Mouse (Mus musculus): ENCODE measurements around the gene Rab11fip4. TPM values are rescaled to one million over a fixed set of nuclear protein-coding genes. Genes with fewer than 3 reads are reported as not detected.

Rab11fip4 gene
- total and polyA plus RNA-seq, 3 experiments: 13.2 to 41.6 (median 26.6) TPM

DNA sequence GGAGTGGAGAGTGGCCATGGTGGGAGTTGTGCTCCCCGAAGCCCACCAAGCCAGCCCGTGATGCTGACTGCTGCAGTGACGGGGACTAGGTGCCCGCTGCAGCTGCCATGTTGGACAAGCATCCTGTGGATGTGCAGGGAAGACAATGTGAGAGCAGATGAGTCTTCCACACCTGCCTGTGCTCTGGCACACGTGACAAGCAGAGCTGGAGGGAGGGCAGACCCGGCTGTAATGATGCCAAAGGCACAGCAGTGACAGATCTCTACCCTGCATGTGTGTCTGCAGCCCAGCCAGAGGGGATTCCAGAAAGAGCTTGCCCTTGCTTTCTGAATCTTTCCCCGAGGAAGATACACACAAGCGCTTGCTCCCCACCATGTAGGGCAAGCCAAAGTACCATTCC is 27.0 kb downstream of the Rab11fip4 start:
- in situ Hi-C loops (cut with MboI; ENCODE audit: low pct_ligation_motif_present, low pct_unique_long_range_greater_than_20kb, low sequenced_read_pairs) (no loop called here), dilution Hi-C loops (cut with MboI; ENCODE audit: extremely low pct_ligation_motif_present, extremely low pct_unique_long_range_greater_than_20kb, low sequenced_read_pairs) (no loop called here)
- Histone ChIP-seq H3K27me3 (replicated peaks) (no peaks in the 10 kb centered on the region), H3K4me2 (ENCODE audit: insufficient read depth, low read depth, poor library complexity, severe bottlenecking) (no peak overlapping the region), H3K4me1 (ENCODE audit: control insufficient read depth in 1 of 2, insufficient read depth in 2 of 2) (peaks cover 13 to 68% of the 10 kb centered on the region in 2 experiments), H3K9me3 (replicated peaks; ENCODE audit: low read length) (no peaks in the 10 kb centered on the region), H3K36me3 (replicated peaks in 1 of 2; ENCODE audit: control insufficient read depth in 1 of 2, insufficient read depth in 1 of 2, low read length in 1 of 2) (peaks cover 0 to 66% of the 10 kb centered on the region in 2 experiments), H3K79me2 (replicated peaks; ENCODE audit: control insufficient read depth, extremely low read depth, insufficient read depth, poor library complexity, severe bottlenecking) (peaks cover 4% of the 10 kb centered on the region), H3K4me3 (replicated peaks in 1 of 3; ENCODE audit: low read depth in 2 of 3, low read length in 2 of 3, poor library complexity in 1 of 3) (no peak overlapping the region), H3K9ac (ENCODE audit: insufficient read depth, low read depth) (no peak overlapping the region), H3K27ac (ENCODE audit: insufficient read depth, low read depth) (no peak overlapping the region)
- TF ChIP-seq E2F4 (IDR thresholded peaks at IDR 0.05; ENCODE audit: insufficient replicate concordance, low read depth, low read length) (no peak), TBP (conservative IDR thresholded peaks at IDR 0.05; ENCODE audit: low read depth, low read length) (no peak), MAX (IDR thresholded peaks at IDR 0.05; ENCODE audit: low read length) (no peak), CHD2 (IDR thresholded peaks at IDR 0.05; ENCODE audit: low read length) (no peak), RCOR1 (conservative IDR thresholded peaks at IDR 0.05; ENCODE audit: low read depth, low read length) (no peak), MAZ (IDR thresholded peaks at IDR 0.05; ENCODE audit: low read depth, low read length) (no peak), ZMIZ1 (IDR thresholded peaks at IDR 0.05; ENCODE audit: low read depth, low read length) (no peak), UBTF (IDR thresholded peaks at IDR 0.05; ENCODE audit: low read depth, low read length) (no peak), USF2 (conservative IDR thresholded peaks at IDR 0.05; ENCODE audit: low read depth, low read length) (no peak), HCFC1 (IDR thresholded peaks at IDR 0.05; ENCODE audit: low read depth, low read length) (no peak), MAFK (IDR thresholded peaks at IDR 0.05; ENCODE audit: insufficient replicate concordance, low read length) (no peak), TCF12 (IDR thresholded peaks at IDR 0.05; ENCODE audit: low read depth, low read length) (no peak), ZKSCAN1 (IDR thresholded peaks at IDR 0.05; ENCODE audit: borderline replicate concordance, low read depth, low read length) (no peak), MYC (IDR thresholded peaks at IDR 0.05; ENCODE audit: low read depth, low read length) (no peak), ZC3H11A (IDR thresholded peaks at IDR 0.05; ENCODE audit: low read depth, low read length) (no peak), IRF4 (IDR thresholded peaks at IDR 0.05; ENCODE audit: low read depth, low read length) (no peak), PAX5 (IDR thresholded peaks at IDR 0.05; ENCODE audit: low read length) (no peak)
- no peak for DNase-seq (ENCODE audit: extremely low read depth)

- Histone ChIP-seq H3K9me3 (replicated peaks; ENCODE audit: low read length) (no peaks in the 10 kb centered on the region), H3K4me3 (replicated peaks in 1 of 3; ENCODE audit: low read depth in 2 of 3, low read length in 2 of 3, poor library complexity in 1 of 3) (peak overlapping the region; percentile 59 to 63 (median 63)), H3K79me2 (replicated peaks; ENCODE audit: control insufficient read depth, extremely low read depth, insufficient read depth, poor library complexity, severe bottlenecking) (peaks cover 4% of the 10 kb centered on the region), H3K4me2 (ENCODE audit: insufficient read depth, low read depth, poor library complexity, severe bottlenecking) (peak overlapping the region; percentile 78; the same call in 1 of the 2 replicates), H3K4me1 (ENCODE audit: control insufficient read depth in 1 of 2, insufficient read depth in 2 of 2) (peaks cover 17 to 66% of the 10 kb centered on the region in 2 experiments), H3K9ac (ENCODE audit: insufficient read depth, low read depth) (peak overlapping the region; percentile 62; the same call in 1 of the 2 replicates), H3K27me3 (replicated peaks) (no peaks in the 10 kb centered on the region), H3K27ac (ENCODE audit: insufficient read depth, low read depth) (no peak overlapping the region), H3K36me3 (replicated peaks in 1 of 2; ENCODE audit: control insufficient read depth in 1 of 2, insufficient read depth in 1 of 2, low read length in 1 of 2) (peaks cover 0 to 36% of the 10 kb centered on the region in 2 experiments)
- peak; percentile 97 for DNase-seq (ENCODE audit: extremely low read depth)
- TF ChIP-seq GABPA (IDR thresholded peaks at IDR 0.05; ENCODE audit: insufficient replicate concordance, low read depth, low read length) (no peak), SIN3A (IDR thresholded peaks at IDR 0.05; ENCODE audit: low read length) (peak; percentile 70), ELF1 (IDR thresholded peaks at IDR 0.05; ENCODE audit: low read depth, low read length) (peak; percentile 82), TCF12 (IDR thresholded peaks at IDR 0.05; ENCODE audit: low read depth, low read length) (0 out of 2 replicates have a peak, but pooled peaks have one; percentile 23), MAZ (IDR thresholded peaks at IDR 0.05; ENCODE audit: low read depth, low read length) (no peak), HCFC1 (IDR thresholded peaks at IDR 0.05; ENCODE audit: low read depth, low read length) (peak; percentile 89), MAFK (IDR thresholded peaks at IDR 0.05; ENCODE audit: insufficient replicate concordance, low read length) (0 out of 2 replicates have a peak, but pooled peaks have one; percentile 5), KAT2A (IDR thresholded peaks at IDR 0.05; ENCODE audit: insufficient replicate concordance, low read length) (peak; percentile 79; the same call in 1 of the 2 replicates), MEF2A (IDR thresholded peaks at IDR 0.05; ENCODE audit: borderline replicate concordance, low read depth, low read length) (peak; percentile 53; the same call in 1 of the 2 replicates), POLR2A (IDR thresholded peaks at IDR 0.05; ENCODE audit: low read depth, low read length) (peak; percentile 86), IRF4 (IDR thresholded peaks at IDR 0.05; ENCODE audit: low read depth, low read length) (peak; percentile 76), POLR2AphosphoS2 (IDR thresholded peaks at IDR 0.05; ENCODE audit: low read depth, low read length) (no peak), UBTF (IDR thresholded peaks at IDR 0.05; ENCODE audit: low read depth, low read length) (no peak), ZMIZ1 (IDR thresholded peaks at IDR 0.05; ENCODE audit: low read depth, low read length) (peak; percentile 69; the same call in 1 of the 2 replicates), MYC (IDR thresholded peaks at IDR 0.05; ENCODE audit: low read depth, low read length) (peak; percentile 99), NELFE (IDR thresholded peaks at IDR 0.05; ENCODE audit: low read depth, low read length) (peak; percentile 50; the same call in 1 of the 2 replicates), RCOR1 (conservative IDR thresholded peaks at IDR 0.05; ENCODE audit: low read depth, low read length) (no peak), TBP (conservative IDR thresholded peaks at IDR 0.05; ENCODE audit: low read depth, low read length) (peak; percentile 97), BHLHE40 (IDR thresholded peaks at IDR 0.05; ENCODE audit: low read depth, low read length) (peak; percentile 25; the same call in 1 of the 2 replicates), CHD2 (IDR thresholded peaks at IDR 0.05; ENCODE audit: low read length) (0 out of 2 replicates have a peak, but pooled peaks have one; percentile 28), JUND (conservative IDR thresholded peaks at IDR 0.05; ENCODE audit: low read depth, low read length) (0 out of 2 replicates have a peak, but pooled peaks have one; percentile 20)
- dilution Hi-C loops (cut with MboI; ENCODE audit: extremely low pct_ligation_motif_present, extremely low pct_unique_long_range_greater_than_20kb, low sequenced_read_pairs) (loop anchor here (10.0 kb wide), 1 partner anchor 52 kb away; no protein-coding TSS in a partner anchor), in situ Hi-C loops (cut with MboI; ENCODE audit: low pct_ligation_motif_present, low pct_unique_long_range_greater_than_20kb, low sequenced_read_pairs) (loop anchor here (5.0 to 10.0 kb wide), 3 partner anchors 36 to 172 kb away; no protein-coding TSS in a partner anchor)
Measured at GRCm38 (mm10) chr11:79623029-79623428, 32.0 kb downstream of the Rab11fip4 start.

All from CH12.LX (cell line).